Mouse (Mus musculus) central nervous system, embryonic 14 days (tissue): Measurements from ENCODE around the gene Gm17402. TPM values are rescaled to one million over a fixed set of nuclear protein-coding genes. Genes with fewer than 3 reads are reported as not detected.

Source experiments
- polyA plus RNA-seq: library from polyadenylated mRNA; depleted of rRNA; stranded (reverse); fragments of >200 nt; gene quantifications from 2 replicates; pipeline ENCODE4 v1.2.3, GENCODE M21; 2012; rRNA removed

The Gm17402 gene
- not detected in 2 replicates for polyA plus RNA-seq

DNA sequence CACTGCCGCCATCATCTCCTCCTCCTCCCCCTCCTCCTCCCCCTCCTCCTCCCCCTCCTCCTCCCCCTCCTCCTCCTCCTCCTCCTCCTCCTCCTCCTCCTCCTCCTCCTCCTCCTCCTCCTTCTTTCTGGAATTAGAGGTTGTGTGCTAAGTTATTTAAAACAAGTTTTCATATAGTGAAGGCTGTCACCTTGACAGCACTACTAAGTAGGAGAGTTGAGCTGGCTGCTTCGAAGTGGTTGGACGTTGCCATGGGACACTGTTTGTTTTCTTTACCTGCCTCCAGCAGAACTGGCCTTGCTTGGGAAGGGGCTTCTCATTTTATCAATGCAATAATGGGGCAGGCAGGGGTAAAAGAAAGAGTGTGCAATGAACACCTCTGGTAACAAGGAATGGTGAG lies at the start of gene Gm17402:
Gene Gm17402 (minus strand): TSS at position 101 of the 400 bp plus-strand sequence.

DNA sequence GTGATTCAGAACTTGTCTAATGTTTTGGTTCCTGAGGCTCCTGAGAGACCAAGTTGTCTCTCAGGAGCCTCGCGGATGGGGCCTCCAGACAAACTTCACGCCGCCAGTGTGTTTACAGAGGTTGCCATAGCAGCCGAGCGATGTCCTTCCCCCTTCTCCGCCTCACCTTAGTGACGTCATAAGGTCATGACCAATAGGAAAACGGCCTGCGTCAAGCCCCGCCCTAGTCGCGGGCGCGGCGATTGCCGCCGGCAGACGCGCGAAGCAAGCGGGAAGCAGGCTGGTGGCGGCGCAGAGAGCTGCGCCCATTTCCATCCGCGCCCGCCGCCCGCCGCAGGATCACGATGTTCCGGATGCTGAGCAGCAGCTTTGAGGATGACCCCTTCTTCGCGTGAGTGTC lies 1.1 kb downstream of the Gm17402 start, which contains the start of gene Mlf1:
Gene Mlf1 (plus strand): TSS at position 226 of the 400 bp plus-strand sequence.

Other genes starting within 250 kb of the Gm17402 start
- 14.2 and 14.4 TPM in 2 replicates for gene Mlf1, start 1.1 kb downstream of the Gm17402 start, polyA plus RNA-seq
- 28.5 and 28.7 TPM in 2 replicates for gene Gfm1, start 54.9 kb upstream of the Gm17402 start, polyA plus RNA-seq
- gene Lxn, start 88.8 kb upstream of the Gm17402 start, polyA plus RNA-seq = 73.6 and 83.4 TPM in 2 replicates
- gene Rarres1, start 140.4 kb upstream of the Gm17402 start, polyA plus RNA-seq = 1.0 and 1.3 TPM in 2 replicates
- 29.7 and 31.7 TPM in 2 replicates for gene Mfsd1, start 207.6 kb upstream of the Gm17402 start, polyA plus RNA-seq